Mouse (Mus musculus) ovary, postnatal 14 days (tissue): ENCODE results near the gene Ms4a14.
"Not testable (repeated sequence)": the region's sequence is repeated elsewhere in the genome, so short reads cannot be mapped to it uniquely, and the experiment has no call there.

Experiments used
- DNase-seq: peaks from one replicate; pipeline ENCODE4 v3.0.0; 2022; ENCODE audit warnings: low spot score

Ms4a14 gene

GRCm38 (mm10) chr19:11263549-11263948 is 50.7 kb downstream of the Ms4a14 start:
- no peak for DNase-seq

- not testable (repeated sequence) for DNase-seq
Observed at GRCm38 (mm10) chr19:11262932-11263331, 51.3 kb downstream of the Ms4a14 start.

GRCm38 (mm10) chr19:11261522-11261921 is 52.7 kb downstream of the Ms4a14 start:
- DNase-seq, result no peak
